Mouse (Mus musculus) stomach, embryonic 14.5 days (tissue): ENCODE data around the gene Fbf1. TPM values are rescaled to one million over a fixed set of nuclear protein-coding genes. Genes with fewer than 3 reads are reported as not detected.

Experiments
- ATAC-seq: fragments of 200-750 bp; cut with Nextera tagmentation; 2 replicates; pipeline ENCODE4 v1.8.0; 2017; ENCODE audit warnings: low read depth, moderate TSS enrichment; ENCODE audit not compliant: insufficient number of reproducible peaks, insufficient read depth, low FRiP score
- H3K27ac ChIP-seq: fragments of 300-500 bp; sonication (generic); 2 replicates; pipeline ENCODE4 v1.5.1; 2014; ENCODE audit warnings: mild to moderate bottlenecking, low read length, moderate library complexity, mixed read lengths
- H3K27me3 ChIP-seq: fragments of 300-500 bp; sonication (generic); 2 replicates; pipeline ENCODE4 v1.6.1; 2014; ENCODE audit warnings: low read length, control low read depth, mixed read lengths; ENCODE audit not compliant: control insufficient read depth, insufficient read depth
- H3K36me3 ChIP-seq: fragments of 300-500 bp; sonication (generic); 2 replicates; pipeline ENCODE4 v1.6.1; 2014; ENCODE audit warnings: mild to moderate bottlenecking, control low read depth, low read length, moderate library complexity, mixed read lengths; ENCODE audit not compliant: control insufficient read depth, insufficient read depth
- H3K4me1 ChIP-seq: fragments of 300-500 bp; sonication (generic); 2 replicates; pipeline ENCODE4 v1.6.1; 2014; ENCODE audit warnings: low read length, control low read depth, mixed read lengths; ENCODE audit not compliant: control insufficient read depth, insufficient read depth
- H3K4me2 ChIP-seq: fragments of 300-500 bp; sonication (generic); replicated peaks from 2 replicates; pipeline ENCODE4 v1.6.1; 2014; ENCODE audit warnings: low read depth, low read length, control low read depth
- H3K4me3 ChIP-seq: fragments of 300-500 bp; sonication (generic); 2 replicates; pipeline ENCODE4 v1.5.1; 2014; ENCODE audit warnings: low read depth, low read length, control low read depth
- H3K9ac ChIP-seq: fragments of 300-500 bp; sonication (generic); replicated peaks from 2 replicates; pipeline ENCODE4 v1.6.1; 2014; ENCODE audit warnings: low read depth, mild to moderate bottlenecking, control low read depth, low read length, moderate library complexity, mixed read lengths
- H3K9me3 ChIP-seq: fragments of 300-500 bp; sonication (generic); 2 replicates; pipeline ENCODE4 v1.6.1; 2016; ENCODE audit warnings: low read depth, low read length, control low read depth; ENCODE audit not compliant: control insufficient read depth
- WGBS: fragments of 180-500 bp; shearing (Covaris S2); extraction: QIAGEN DNeasy Blood & Tissue Kit; methylation state at CpG from one replicate; pipeline ENCODE4 v1.1.7; 2014; 5-methylcytosine and 5-hydroxymethylcytosine counted together
- polyA plus RNA-seq: library from polyadenylated mRNA; unstranded; fragments of >200 nt; fragmentation: Nextera tagmentation; extraction: Ambion mirVana; gene quantifications from 2 replicates; pipeline ENCODE4 v1.2.1, GENCODE M21; 2014

Gene Fbf1
- polyA plus RNA-seq, 1 experiment from 2014 or later = 29.3 TPM

DNA sequence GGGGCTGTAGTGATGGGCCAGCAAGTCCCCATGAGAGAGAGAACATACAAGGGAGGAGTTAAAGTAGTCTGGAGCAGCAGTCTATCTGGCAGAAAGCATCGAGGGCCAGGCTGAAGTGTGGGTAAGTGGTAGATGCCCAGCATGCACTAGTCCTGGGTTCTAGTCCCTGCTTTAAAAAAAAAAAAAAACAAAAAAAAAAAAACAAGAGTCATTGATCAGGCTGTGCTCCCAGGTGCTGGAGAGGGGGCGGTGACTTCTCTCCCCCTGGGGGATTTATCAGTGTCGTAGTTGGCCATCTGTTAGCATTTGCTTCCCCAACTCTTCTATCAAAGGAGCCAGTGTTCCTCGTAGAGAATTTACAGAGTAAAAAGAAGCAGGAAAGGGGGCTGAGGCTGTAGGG lies 38.7 kb upstream of the Fbf1 start:
- ATAC-seq = no peak
- 70% methylated on average over 4 of the region's 4 CpGs for WGBS
- H3K4me2 ChIP-seq = no peak overlapping the region
- H3K27ac ChIP-seq = no peak overlapping the region
- peaks cover 12% of the 10 kb centered on the region for H3K36me3 ChIP-seq
- no peak overlapping the region for H3K4me3 ChIP-seq
- no peaks in the 10 kb centered on the region for H3K27me3 ChIP-seq
- H3K9me3 ChIP-seq = no peaks in the 10 kb centered on the region
- no peak overlapping the region for H3K9ac ChIP-seq
- no peaks in the 10 kb centered on the region for H3K4me1 ChIP-seq

DNA sequence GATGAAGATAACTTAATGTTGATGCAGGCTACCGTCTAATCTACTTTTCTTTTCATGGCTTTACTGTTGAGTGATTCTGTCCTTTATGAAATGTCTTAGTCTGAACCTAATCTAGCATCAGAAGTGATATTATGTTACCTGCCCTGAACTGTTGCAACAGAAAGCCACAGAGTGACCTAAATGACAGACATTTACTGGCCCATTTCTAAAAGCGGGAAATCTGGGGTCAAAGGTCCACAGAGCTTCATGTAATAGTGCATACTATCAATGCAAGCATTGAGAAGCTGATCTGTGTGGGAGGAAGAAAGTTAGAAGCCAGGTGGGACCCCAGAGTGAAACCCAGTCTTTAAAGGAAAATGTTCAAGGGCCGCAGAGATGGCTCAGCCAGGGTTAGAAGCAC lies 35.2 kb upstream of the Fbf1 start:
- no peak overlapping the region for H3K9ac ChIP-seq
- no peaks in the 10 kb centered on the region for H3K9me3 ChIP-seq
- H3K27me3 ChIP-seq = no peaks in the 10 kb centered on the region
- WGBS = 87% methylated on average over 3 of the region's 3 CpGs
- H3K36me3 ChIP-seq = peaks cover 12% of the 10 kb centered on the region
- no peak overlapping the region for H3K4me3 ChIP-seq
- H3K4me1 ChIP-seq = no peaks in the 10 kb centered on the region
- no peak overlapping the region for H3K27ac ChIP-seq
- ATAC-seq = no peak
- no peak overlapping the region for H3K4me2 ChIP-seq

DNA sequence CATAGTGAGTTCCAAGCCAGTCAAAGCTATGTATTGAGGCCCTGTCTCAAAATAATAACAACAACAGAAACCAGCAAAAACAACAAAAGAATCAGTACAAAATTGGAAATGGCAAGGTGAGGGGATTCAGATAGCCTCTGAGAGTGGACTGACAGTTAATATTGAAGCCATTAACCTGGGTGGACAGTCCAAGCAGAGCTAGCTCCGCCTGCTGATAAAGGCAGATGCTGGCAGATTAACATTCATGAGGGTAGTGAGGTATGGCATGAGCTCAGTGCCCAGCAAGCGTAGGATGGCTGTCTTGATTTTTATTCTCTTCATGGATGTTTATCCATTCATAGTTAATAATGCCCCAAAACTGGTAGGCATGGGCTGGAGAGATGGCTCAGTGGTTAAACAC lies 33.2 kb upstream of the Fbf1 start:
- Histone ChIP-seq H3K4me2 (no peak overlapping the region), H3K27me3 (no peaks in the 10 kb centered on the region), H3K9ac (no peak overlapping the region), H3K4me1 (peaks cover 9% of the 10 kb centered on the region; the same call in 1 of the 2 replicates), H3K36me3 (peaks cover 5% of the 10 kb centered on the region; the same call in 1 of the 2 replicates), H3K4me3 (no peak overlapping the region), H3K9me3 (no peaks in the 10 kb centered on the region), H3K27ac (no peak overlapping the region)
- no peak for ATAC-seq
- 90% methylated on average over 2 of the region's 2 CpGs for WGBS

DNA sequence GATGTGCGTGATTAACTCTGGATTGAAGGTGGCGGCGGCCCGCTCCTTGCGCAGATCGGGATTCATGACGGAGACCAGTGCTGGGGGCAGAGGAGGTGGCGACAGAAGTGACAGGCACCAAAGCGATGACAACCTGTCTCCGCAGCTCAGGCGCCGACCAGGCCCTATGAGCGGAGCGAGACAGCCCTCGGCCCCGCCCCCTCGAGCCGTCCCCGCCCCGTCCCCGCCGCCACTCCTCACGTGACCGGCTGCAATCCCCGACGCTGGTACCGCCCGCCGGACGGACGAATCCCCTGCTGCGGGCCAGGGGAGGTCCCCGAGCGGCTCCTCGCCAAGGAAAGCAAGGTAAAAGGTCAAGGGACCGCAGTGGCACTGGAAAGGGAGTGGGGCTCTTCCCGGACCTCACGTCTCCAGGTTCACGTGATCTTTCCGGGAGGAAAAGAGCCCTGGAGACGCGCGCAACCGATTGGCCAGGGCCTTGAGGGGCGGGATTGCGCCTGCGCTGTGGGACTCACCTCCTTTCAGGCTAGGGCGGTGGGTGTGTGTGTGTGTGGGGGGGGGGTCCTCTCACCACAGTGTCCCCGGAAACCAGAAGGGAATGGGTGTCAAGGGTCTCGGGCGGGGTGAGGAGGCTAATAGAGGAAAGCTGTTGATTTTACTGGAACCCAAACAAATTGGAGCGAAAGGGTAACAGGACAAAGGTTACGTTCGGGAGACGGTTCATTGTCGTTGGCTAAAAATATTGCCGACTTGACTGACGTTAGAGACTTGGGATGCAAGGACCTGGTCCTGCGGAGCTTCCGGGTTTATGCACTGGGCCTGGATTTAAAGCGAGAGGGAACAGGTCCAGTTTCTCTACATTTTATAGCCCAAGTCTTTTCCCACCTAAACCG lies 30.9 kb upstream of the Fbf1 start, which contains the start of the genes Ten1 and Acox1:
Ten1 (plus strand) TSS at position 217 of the 893 bp plus-strand sequence.
Acox1 (minus strand) TSS at position 407 of the 893 bp plus-strand sequence.
- peak within 1 kb of the TSS; percentile 89 for H3K27ac ChIP-seq
- peak within 1 kb of the TSS; percentile 77 for H3K4me3 ChIP-seq
- H3K4me2 ChIP-seq = peak within 1 kb of the TSS; percentile 83
- H3K27me3 ChIP-seq = no peaks in the 10 kb centered on the region
- H3K9me3 ChIP-seq = no peaks in the 10 kb centered on the region
- H3K36me3 ChIP-seq = peaks cover 4% of the 10 kb centered on the region; the same call in 1 of the 2 replicates
- under 1% methylated on average over 62 of the region's 62 CpGs for WGBS
- ATAC-seq = peak; percentile 98
- peak within 1 kb of the TSS; percentile 71 for H3K9ac ChIP-seq
- peaks cover 9% of the 10 kb centered on the region; the same call in 1 of the 2 replicates for H3K4me1 ChIP-seq

DNA sequence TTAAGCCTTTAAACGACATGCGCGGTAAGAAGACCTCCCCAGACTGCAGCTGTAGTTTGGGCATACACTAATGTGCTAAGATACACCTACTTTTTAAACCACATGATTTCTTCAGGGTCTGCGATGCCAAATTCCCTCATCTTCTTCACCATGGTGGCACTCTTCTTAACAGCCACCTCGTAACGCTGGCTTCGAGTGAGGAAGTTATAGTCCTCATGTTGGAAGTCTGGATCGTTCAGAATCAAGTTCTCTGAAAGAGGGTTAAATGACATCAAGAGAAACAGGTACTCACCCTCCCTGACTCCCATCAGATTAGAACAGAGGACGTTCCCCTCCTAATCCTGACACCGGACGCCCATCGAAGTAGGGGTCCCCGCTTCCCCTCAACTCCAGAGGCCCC lies 30.2 kb upstream of the Fbf1 start:
- no peak for ATAC-seq
- Histone ChIP-seq H3K9ac (peak overlapping the region; percentile 71), H3K36me3 (peaks cover 4% of the 10 kb centered on the region; the same call in 1 of the 2 replicates), H3K27ac (peak overlapping the region; percentile 89; the same call in 1 of the 2 replicates), H3K4me2 (peak overlapping the region; percentile 83), H3K9me3 (no peaks in the 10 kb centered on the region), H3K27me3 (no peaks in the 10 kb centered on the region), H3K4me3 (peak overlapping the region; percentile 77), H3K4me1 (peaks cover 9% of the 10 kb centered on the region; the same call in 1 of the 2 replicates)
- 22% methylated on average over 13 of the region's 13 CpGs for WGBS

DNA sequence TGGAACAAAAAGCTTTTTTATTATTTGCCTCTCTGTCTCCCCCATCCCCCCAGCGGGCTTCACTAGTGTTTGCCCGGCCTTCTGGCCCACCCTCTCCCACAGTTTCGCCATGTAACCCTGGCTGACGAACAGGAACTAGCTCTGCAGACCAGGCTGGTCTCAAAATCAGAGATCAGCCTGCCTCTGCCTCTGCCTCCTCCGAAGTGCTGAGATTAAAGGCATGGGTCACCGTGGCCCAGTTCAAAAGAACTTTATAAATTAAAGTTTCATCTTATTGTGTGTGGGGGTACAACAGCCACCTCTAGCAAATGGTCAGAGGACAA lies 29.6 kb upstream of the Fbf1 start:
- Histone ChIP-seq H3K4me3 (peak overlapping the region; percentile 77; the same call in 1 of the 2 replicates), H3K4me2 (peak overlapping the region; percentile 83), H3K27me3 (no peaks in the 10 kb centered on the region), H3K9me3 (no peaks in the 10 kb centered on the region), H3K27ac (no peak overlapping the region), H3K4me1 (peaks cover 9% of the 10 kb centered on the region; the same call in 1 of the 2 replicates), H3K9ac (no peak overlapping the region), H3K36me3 (peaks cover 4% of the 10 kb centered on the region; the same call in 1 of the 2 replicates)
- no peak for ATAC-seq
- WGBS = 86% methylated on average over 6 of the region's 6 CpGs

DNA sequence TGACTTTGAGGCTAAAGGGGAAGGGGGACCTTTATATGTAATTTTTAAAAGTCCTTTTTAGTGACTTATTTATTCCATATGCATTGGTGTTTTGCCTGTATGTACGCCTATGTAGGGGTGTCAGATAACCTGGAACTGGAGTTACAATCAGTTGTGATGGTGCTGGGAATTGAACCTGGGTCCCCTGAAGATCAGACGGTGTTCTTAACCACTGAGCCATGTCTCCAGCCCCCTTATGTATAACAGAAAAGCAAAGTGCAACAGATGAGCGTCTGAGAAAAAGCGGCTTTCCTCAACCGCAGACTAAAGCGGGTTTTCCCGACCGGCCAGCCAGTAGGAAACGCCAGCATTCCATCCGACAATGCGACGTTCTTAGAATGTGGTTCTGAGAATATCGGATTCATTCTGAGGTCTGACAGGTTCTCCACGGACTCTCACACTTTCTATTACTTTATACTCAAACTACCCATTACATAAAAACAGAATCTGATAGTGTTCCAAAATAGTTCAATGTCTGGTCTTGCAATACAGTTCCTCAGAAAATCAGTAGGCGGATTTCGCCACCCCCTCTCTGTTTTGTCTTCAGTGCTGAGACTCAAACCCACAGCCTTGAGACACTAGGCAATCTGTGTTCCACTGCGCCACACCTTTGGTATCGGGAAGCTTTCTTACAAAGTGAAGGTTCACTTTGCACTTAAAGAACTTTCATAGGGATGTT lies 29.1 kb upstream of the Fbf1 start:
- Histone ChIP-seq H3K27me3 (no peaks in the 10 kb centered on the region), H3K36me3 (peaks cover 4% of the 10 kb centered on the region; the same call in 1 of the 2 replicates), H3K4me3 (no peak overlapping the region), H3K9ac (no peak overlapping the region), H3K9me3 (no peaks in the 10 kb centered on the region), H3K4me1 (peaks cover 9% of the 10 kb centered on the region; the same call in 1 of the 2 replicates), H3K4me2 (peak overlapping the region; percentile 83; the same call in 1 of the 2 replicates), H3K27ac (no peak overlapping the region)
- 93% methylated on average over 18 of the region's 18 CpGs for WGBS
- no peak for ATAC-seq

DNA sequence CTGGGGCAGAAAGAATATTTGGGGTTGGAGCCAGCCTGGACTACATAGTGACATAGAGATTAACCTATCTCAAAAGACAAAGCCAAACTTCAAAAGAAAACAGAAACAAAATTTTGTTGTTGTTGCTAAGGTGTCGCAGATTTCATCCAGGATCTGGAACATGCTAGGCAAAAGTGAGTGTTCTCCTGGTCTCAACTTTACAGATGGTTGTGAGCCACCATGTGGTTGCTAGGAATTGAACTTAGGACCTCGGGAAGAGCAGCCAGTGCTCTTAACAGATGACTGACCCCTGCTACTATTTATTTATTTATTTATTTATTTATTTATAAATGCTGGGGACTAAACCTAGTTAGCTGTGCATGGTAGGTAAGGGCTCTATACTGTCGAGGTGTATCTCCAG lies 28.4 kb upstream of the Fbf1 start:
- ATAC-seq = no peak
- 85% methylated on average over 3 of the region's 3 CpGs for WGBS
- Histone ChIP-seq H3K36me3 (peaks cover 5% of the 10 kb centered on the region; the same call in 1 of the 2 replicates), H3K9me3 (no peaks in the 10 kb centered on the region), H3K4me1 (peaks cover 9% of the 10 kb centered on the region; the same call in 1 of the 2 replicates), H3K9ac (no peak overlapping the region), H3K4me3 (no peak overlapping the region), H3K27me3 (no peaks in the 10 kb centered on the region), H3K27ac (no peak overlapping the region), H3K4me2 (no peak overlapping the region)
